Mouse (Mus musculus) E14TG2a.4 (cell line): ENCODE measurements at regions not wholly inside any gene's neighbourhood (a gene's known extent, or its start where the extent isn't known, plus 50 kb on each side); places are given as distances from the start of the nearest gene placed in this dataset.
"Not testable (repeated sequence)": the region's sequence is repeated elsewhere in the genome, so short reads cannot be mapped to it uniquely, and the experiment has no call there.

Experiments used
- H3K27me3 ChIP-seq: 2 replicates; pipeline ENCODE4 v1.6.1; 2014; ENCODE audit warnings: low read length, control low read depth; ENCODE audit not compliant: insufficient read depth
- H3K36me3 ChIP-seq: 2 replicates; pipeline ENCODE4 v1.6.1; 2014; ENCODE audit warnings: low read length, control low read depth; ENCODE audit not compliant: insufficient read depth
- H3K4me1 ChIP-seq: replicated peaks from 2 replicates; pipeline ENCODE4 v1.6.1; 2014; ENCODE audit warnings: low read depth, low read length, control low read depth
- H3K4me3 ChIP-seq: replicated peaks from 2 replicates; pipeline ENCODE4 v1.5.1; 2014; ENCODE audit warnings: mild to moderate bottlenecking, low read length
- H3K9me3 ChIP-seq: 2 replicates; pipeline ENCODE4 v1.6.1; 2014; ENCODE audit warnings: low read length, control low read depth
- CTCF ChIP-seq: conservative IDR thresholded peaks from 2 replicates; pipeline ENCODE4 v1.5.1; 2014; ENCODE audit warnings: low read length
- NANOG ChIP-seq: IDR thresholded peaks from 2 replicates; pipeline ENCODE4 v1.6.1; 2014; ENCODE audit warnings: borderline replicate concordance, low read length, mixed read lengths
- POU5F1 ChIP-seq: IDR thresholded peaks from 2 replicates; pipeline ENCODE4 v1.6.1; 2014; ENCODE audit warnings: low read length, borderline replicate concordance

DNA sequence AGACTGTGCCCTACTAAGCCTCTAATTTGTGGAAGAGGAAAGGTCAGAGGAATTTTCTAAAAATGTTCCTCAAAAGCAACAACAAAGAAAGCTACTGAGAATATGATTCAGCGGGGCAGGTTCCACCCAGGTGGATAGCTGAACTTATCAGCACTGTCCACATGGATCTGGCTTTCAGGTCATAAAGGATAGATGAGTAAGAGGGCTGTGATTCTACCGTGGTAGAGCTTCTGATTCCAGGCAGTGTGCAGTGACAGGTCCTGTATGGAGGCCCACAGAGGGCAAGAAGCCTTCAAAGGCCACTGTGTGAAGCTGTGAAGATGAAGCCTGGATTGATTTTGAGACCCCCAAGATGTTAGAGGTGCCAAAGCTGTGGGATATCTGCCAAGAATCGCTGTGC is 51.8 kb downstream of the Teddm3 start:
- not testable (repeated sequence) for H3K4me3 ChIP-seq, H3K36me3 ChIP-seq, H3K27me3 ChIP-seq, H3K4me1 ChIP-seq
- H3K9me3 ChIP-seq: peaks cover 69% of the 10 kb centered on the region

GRCm38 (mm10) chr16:21100126-21100525 is 53.7 kb downstream of the Teddm3 start:
- not testable (repeated sequence) for H3K36me3 ChIP-seq, H3K27me3 ChIP-seq, H3K4me1 ChIP-seq, H3K4me3 ChIP-seq
- peaks cover 86% of the 10 kb centered on the region for H3K9me3 ChIP-seq

DNA sequence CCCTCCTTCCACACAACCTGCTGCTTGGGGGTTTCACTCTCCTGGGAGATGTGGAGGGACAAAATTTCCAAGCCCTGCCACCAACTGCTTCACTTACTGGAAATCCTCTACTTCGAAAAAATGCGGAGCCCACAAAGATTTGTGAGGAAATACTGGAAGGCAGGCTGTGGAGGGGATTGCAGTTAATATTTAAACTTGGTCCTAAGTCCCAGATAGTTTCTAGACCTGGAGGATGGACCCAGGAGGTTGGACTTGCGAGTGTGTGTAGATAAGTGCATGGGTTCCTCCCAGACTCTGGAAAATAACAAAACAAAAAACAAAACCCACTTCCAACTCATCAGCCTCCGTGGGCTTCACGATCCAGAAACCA is 79.0 kb downstream of the Teddm3 start:
- Histone ChIP-seq H3K27me3 (no peaks in the 10 kb centered on the region), H3K9me3 (peaks cover 9% of the 10 kb centered on the region; the same call in 1 of the 2 replicates), H3K4me1 (no peaks in the 10 kb centered on the region), H3K36me3 (no peaks in the 10 kb centered on the region), H3K4me3 (no peak overlapping the region)
- TF ChIP-seq CTCF (no peak), NANOG (no peak), POU5F1 (no peak)

DNA sequence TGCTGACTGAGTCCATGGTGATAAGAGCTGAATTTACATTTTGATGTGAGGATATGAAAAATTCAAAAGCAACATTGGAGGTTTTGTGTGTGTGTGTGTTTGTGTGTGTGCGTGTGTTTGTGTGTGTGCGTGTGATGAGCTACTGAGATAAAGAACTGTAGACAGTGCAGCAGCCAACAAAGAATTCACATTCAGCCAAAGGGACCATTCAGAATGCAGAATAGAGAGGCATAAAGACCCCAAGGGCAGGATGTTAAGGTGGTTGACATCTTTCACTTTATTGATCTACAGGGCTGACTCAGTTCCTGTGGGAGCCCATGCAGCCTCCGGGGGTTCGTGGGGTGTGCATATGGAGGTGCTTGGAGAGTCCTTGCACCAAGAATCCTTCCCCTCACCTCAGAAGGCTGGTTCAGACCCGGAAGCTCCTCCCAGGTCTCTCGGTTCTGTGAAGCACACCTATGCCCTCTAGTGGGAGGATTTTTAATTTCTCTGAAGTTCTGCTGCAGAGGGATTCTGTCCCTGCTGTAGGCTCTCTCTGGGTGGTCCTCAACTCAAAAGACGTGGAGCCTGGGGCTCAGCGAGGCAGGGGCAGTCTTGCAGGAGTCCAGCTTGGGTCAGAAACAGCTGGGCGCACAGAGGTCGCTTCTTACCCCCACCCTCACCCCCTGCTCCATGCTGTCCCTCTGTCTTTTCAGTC is 79.6 kb downstream of the Teddm3 start:
- not testable (repeated sequence) for H3K27me3 ChIP-seq, H3K4me1 ChIP-seq, H3K4me3 ChIP-seq, H3K9me3 ChIP-seq, H3K36me3 ChIP-seq
- TF ChIP-seq CTCF: 0 out of 2 replicates have a peak, but pooled peaks have one; percentile 5

DNA sequence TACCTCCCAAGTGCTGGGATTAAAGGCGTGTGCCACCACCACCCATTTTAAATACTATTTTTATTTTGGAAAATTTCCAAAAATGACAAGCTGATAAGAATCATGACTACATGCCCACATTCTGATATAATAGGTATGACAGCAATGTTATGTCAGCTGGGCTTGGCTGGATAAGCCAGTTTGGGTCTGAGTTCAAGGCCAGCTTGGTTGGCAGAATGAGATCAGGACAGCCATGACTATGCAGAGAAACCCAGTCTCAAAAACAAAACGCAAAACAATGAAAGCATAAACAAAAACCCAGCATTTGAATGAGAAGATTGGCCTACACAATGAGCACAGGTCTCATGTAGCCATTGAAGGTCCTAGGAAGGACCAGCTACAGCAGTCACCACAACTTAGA is 93.6 kb downstream of the Teddm3 start:
- TF ChIP-seq CTCF: no peak
- no peak for TF ChIP-seq POU5F1
- TF ChIP-seq NANOG: no peak
- Histone ChIP-seq H3K4me1 (no peaks in the 10 kb centered on the region), H3K4me3 (no peak overlapping the region)

DNA sequence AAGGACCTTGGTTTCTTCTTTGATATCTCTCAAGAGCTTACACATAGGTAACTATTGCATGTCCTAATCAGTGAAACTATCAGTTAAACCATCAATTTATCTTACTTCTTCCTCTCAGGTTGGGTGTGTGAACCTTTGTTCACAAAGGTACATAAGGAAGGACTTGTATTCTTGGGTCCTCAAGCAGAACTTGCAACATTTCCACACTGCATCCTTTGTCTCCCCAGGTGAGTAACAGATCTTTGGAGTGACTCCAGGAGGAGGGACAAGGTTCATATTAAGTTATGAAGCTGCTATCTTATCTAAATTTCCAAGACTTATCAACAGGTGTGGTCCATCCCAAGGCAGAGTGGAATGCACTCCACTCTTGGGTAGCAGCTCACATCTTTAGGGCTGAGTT is 99.0 kb downstream of the Teddm3 start:
- H3K4me3 ChIP-seq: no peak overlapping the region
- H3K36me3 ChIP-seq: no peaks in the 10 kb centered on the region
- peaks cover 96% of the 10 kb centered on the region for H3K9me3 ChIP-seq
- H3K4me1 ChIP-seq: no peaks in the 10 kb centered on the region
- no peaks in the 10 kb centered on the region for H3K27me3 ChIP-seq
- TF ChIP-seq POU5F1 (no peak), CTCF (no peak), NANOG (no peak)

More for the DNA sequence above, 93.6 kb downstream of the Teddm3 start:
- Histone ChIP-seq H3K9me3 (peaks cover 43% of the 10 kb centered on the region), H3K27me3 (no peaks in the 10 kb centered on the region), H3K36me3 (no peaks in the 10 kb centered on the region)

GRCm38 (mm10) chr16:21022087-21022486 is 131.7 kb downstream of the Teddm3 start:
- H3K36me3 ChIP-seq, H3K4me1 ChIP-seq, H3K27me3 ChIP-seq, H3K4me3 ChIP-seq: not testable (repeated sequence)
- peaks cover 49% of the 10 kb centered on the region for H3K9me3 ChIP-seq

- Histone ChIP-seq H3K36me3 (no peaks in the 10 kb centered on the region), H3K4me3 (no peak overlapping the region), H3K4me1 (no peaks in the 10 kb centered on the region), H3K27me3 (no peaks in the 10 kb centered on the region), H3K9me3 (peaks cover 58% of the 10 kb centered on the region)
- no peak for TF ChIP-seq CTCF
- peak; percentile 40; the same call in 1 of the 2 replicates for TF ChIP-seq NANOG
- TF ChIP-seq POU5F1: no peak
Measured at GRCm38 (mm10) chr16:21004871-21005270, 148.9 kb downstream of the Teddm3 start.

- Histone ChIP-seq H3K27me3 (no peaks in the 10 kb centered on the region), H3K36me3 (no peaks in the 10 kb centered on the region), H3K9me3 (peaks cover 66% of the 10 kb centered on the region), H3K4me3 (no peak overlapping the region), H3K4me1 (no peaks in the 10 kb centered on the region)
- TF ChIP-seq CTCF (no peak), NANOG (no peak), POU5F1 (no peak)
Measured at GRCm38 (mm10) chr16:21001126-21001525, 152.7 kb downstream of the Teddm3 start.
